Mouse (Mus musculus) heart, postnatal 0 days (tissue): ENCODE data around the gene Rpap3. TPM values are rescaled to one million over a fixed set of nuclear protein-coding genes. Genes with fewer than 3 reads are reported as not detected.

ENCODE experiments used
- ATAC-seq: fragments of 200-750 bp; cut with Nextera tagmentation; 2 replicates; pipeline ENCODE4 v1.8.0; 2017; ENCODE audit warnings: low read depth, moderate number of reproducible peaks, moderate library complexity; ENCODE audit not compliant: insufficient read depth
- DNase-seq: peaks from one replicate; pipeline ENCODE4 v3.0.0-alpha.2; 2016; ENCODE audit warnings: low spot score
- H3K27ac ChIP-seq: fragments of 300-500 bp; sonication (generic); 2 replicates; pipeline ENCODE4 v1.5.1; 2014; ENCODE audit warnings: low read depth, mild to moderate bottlenecking
- H3K27me3 ChIP-seq: fragments of 300-500 bp; sonication (generic); 2 replicates; pipeline ENCODE4 v1.6.1; 2014; ENCODE audit warnings: low read length, mixed read lengths; ENCODE audit not compliant: control insufficient read depth, insufficient read depth
- H3K36me3 ChIP-seq: fragments of 300-500 bp; sonication (generic); replicated peaks from 2 replicates; pipeline ENCODE4 v1.6.1; 2014; ENCODE audit warnings: low read length, mixed read lengths; ENCODE audit not compliant: control insufficient read depth, insufficient read depth
- H3K4me1 ChIP-seq: fragments of 300-500 bp; sonication (generic); 2 replicates; pipeline ENCODE4 v1.6.1; 2014; ENCODE audit warnings: antibody characterized with exemption; ENCODE audit not compliant: control insufficient read depth, insufficient read depth
- H3K4me2 ChIP-seq: fragments of 300-500 bp; sonication (generic); 2 replicates; pipeline ENCODE4 v1.6.1; 2014; ENCODE audit warnings: low read depth, mild to moderate bottlenecking, low read length, moderate library complexity
- H3K4me3 ChIP-seq: fragments of 300-500 bp; sonication (generic); 2 replicates; pipeline ENCODE4 v1.5.1; 2014; ENCODE audit warnings: low read depth, low read length
- H3K9ac ChIP-seq: fragments of 300-500 bp; sonication (generic); replicated peaks from 2 replicates; pipeline ENCODE4 v1.6.1; 2014; ENCODE audit warnings: low read depth, low read length, mixed read lengths
- H3K9me3 ChIP-seq: fragments of 300-500 bp; sonication (generic); replicated peaks from 2 replicates; pipeline ENCODE4 v1.6.1; 2016; ENCODE audit warnings: low read length; ENCODE audit not compliant: control insufficient read depth
- CTCF ChIP-seq: IDR thresholded peaks from 2 replicates; pipeline ENCODE4 v1.5.1; 2016; ENCODE audit warnings: antibody characterized with exemption, control low read depth, low read depth
- EP300 ChIP-seq: IDR thresholded peaks from 2 replicates; pipeline ENCODE4 v1.6.1; 2016; ENCODE audit warnings: antibody characterized with exemption, low read depth
- WGBS: fragments of 180-500 bp; shearing (Covaris S2); extraction: QIAGEN DNeasy Blood & Tissue Kit; methylation state at CpG from one replicate; pipeline ENCODE4 v1.1.7; 2014; 5-methylcytosine and 5-hydroxymethylcytosine counted together
- polyA plus RNA-seq: library from polyadenylated mRNA; unstranded; fragments of >200 nt; fragmentation: Nextera tagmentation; extraction: Ambion mirVana; gene quantifications from 2 replicates; pipeline ENCODE4 v1.2.1, GENCODE M21; 2015
- total RNA-seq: library from RNA; depleted of rRNA; stranded (reverse); fragments of >200 nt; gene quantifications from 2 replicates; pipeline ENCODE4 v1.2.3, GENCODE M21; 2014; ENCODE audit warnings: low replicate concordance

Gene Rpap3
- total and polyA plus RNA-seq, 2 experiments from 2014 or later: 14.7 to 19.5 TPM

- Histone ChIP-seq H3K9ac (no peak overlapping the region), H3K4me3 (no peak overlapping the region), H3K4me1 (peaks cover 10% of the 10 kb centered on the region; the same call in 1 of the 2 replicates), H3K27me3 (no peaks in the 10 kb centered on the region), H3K36me3 (no peaks in the 10 kb centered on the region), H3K4me2 (no peak overlapping the region), H3K27ac (no peak overlapping the region), H3K9me3 (no peaks in the 10 kb centered on the region)
- TF ChIP-seq CTCF (no peak), EP300 (no peak)
- WGBS: 77% methylated on average over 13 of the region's 13 CpGs
- ATAC-seq (no peak), DNase-seq (no peak)
These were observed 20.7 kb upstream of the Rpap3 start for GRCm38 (mm10) chr15:97726310-97726709.

DNA sequence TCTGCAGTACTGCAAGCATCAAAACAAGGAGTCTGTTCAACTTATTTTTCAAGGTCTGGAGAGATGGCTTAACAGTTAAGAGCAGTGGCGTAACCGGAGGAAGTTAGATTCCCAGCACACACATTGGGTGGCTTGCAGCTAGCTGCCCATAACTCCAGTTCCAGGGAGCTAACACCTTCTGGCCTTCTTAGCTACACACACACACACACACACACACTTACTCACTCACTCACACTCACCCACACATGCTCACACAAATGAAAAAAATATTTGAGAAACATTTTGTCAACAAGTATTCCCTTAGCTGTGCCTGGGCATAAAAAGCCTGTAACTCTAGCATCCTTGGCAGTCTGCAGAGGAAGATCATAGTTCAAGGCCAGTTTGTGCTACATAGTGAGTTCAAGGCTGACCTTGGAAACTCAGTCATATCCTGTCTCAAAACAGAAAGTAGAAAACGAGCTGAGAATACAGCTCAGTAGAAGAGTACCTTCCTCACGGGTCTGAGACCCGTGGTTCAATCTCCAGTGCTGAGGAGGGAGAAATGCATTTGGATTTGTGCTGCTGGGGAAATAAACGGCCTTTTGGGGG, 19.7 kb upstream of the Rpap3 start:
- 69% methylated on average over 6 of the region's 6 CpGs for WGBS
- no peak for ATAC-seq

GRCm38 (mm10) chr15:97724346-97725197, 18.9 kb upstream of the Rpap3 start:
- Histone ChIP-seq H3K9me3 (no peaks in the 10 kb centered on the region), H3K9ac (no peak overlapping the region), H3K4me1 (peaks cover 14% of the 10 kb centered on the region; the same call in 1 of the 2 replicates), H3K27ac (no peak overlapping the region), H3K36me3 (no peaks in the 10 kb centered on the region), H3K4me3 (no peak overlapping the region), H3K27me3 (no peaks in the 10 kb centered on the region), H3K4me2 (no peak overlapping the region)
- DNase-seq (no peak), ATAC-seq (no peak)
- no peak for TF ChIP-seq EP300
- TF ChIP-seq CTCF: no peak
- 87% methylated on average over 17 of the region's 17 CpGs for WGBS

More for the DNA sequence above, 19.7 kb upstream of the Rpap3 start:
- Histone ChIP-seq H3K27ac (no peak overlapping the region), H3K27me3 (no peaks in the 10 kb centered on the region), H3K4me2 (no peak overlapping the region), H3K4me1 (peaks cover 15% of the 10 kb centered on the region), H3K9ac (no peak overlapping the region), H3K4me3 (no peak overlapping the region), H3K9me3 (no peaks in the 10 kb centered on the region), H3K36me3 (no peaks in the 10 kb centered on the region)
- TF ChIP-seq EP300 (no peak), CTCF (no peak)
- DNase-seq: no peak

- Histone ChIP-seq H3K4me1 (peaks cover 11% of the 10 kb centered on the region; the same call in 1 of the 2 replicates), H3K9me3 (no peaks in the 10 kb centered on the region), H3K36me3 (no peaks in the 10 kb centered on the region), H3K9ac (no peak overlapping the region), H3K27ac (no peak overlapping the region), H3K27me3 (no peaks in the 10 kb centered on the region), H3K4me2 (no peak overlapping the region), H3K4me3 (no peak overlapping the region)
- DNase-seq: no peak
- WGBS: 81% methylated on average over 6 of the region's 6 CpGs
- no peak for ATAC-seq
- no peak for TF ChIP-seq EP300
- TF ChIP-seq CTCF: no peak
These were observed 18.1 kb upstream of the Rpap3 start for GRCm38 (mm10) chr15:97723536-97724345.

GRCm38 (mm10) chr15:97721008-97721701, 15.5 kb upstream of the Rpap3 start:
- Histone ChIP-seq H3K27ac (peak overlapping the region; percentile 85), H3K4me3 (no peak overlapping the region)

More at GRCm38 (mm10) chr15:97721008-97721701, 15.5 kb upstream of the Rpap3 start:
- no peak overlapping the region; the same call in 1 of the 2 replicates for H3K4me2 ChIP-seq
- no peaks in the 10 kb centered on the region for H3K27me3 ChIP-seq
- H3K9ac ChIP-seq: no peak overlapping the region
- H3K36me3 ChIP-seq: no peaks in the 10 kb centered on the region
- no peak for ATAC-seq
- DNase-seq: no peak
- no peak for TF ChIP-seq CTCF
- no peak for TF ChIP-seq EP300
- H3K4me1 ChIP-seq: peaks cover 11% of the 10 kb centered on the region; the same call in 1 of the 2 replicates
- 77% methylated on average over 15 of the region's 15 CpGs for WGBS
- H3K9me3 ChIP-seq: no peaks in the 10 kb centered on the region
